Mouse (Mus musculus): ENCODE measurements around the gene Mfsd4b5.
"Not testable (repeated sequence)": the region's sequence is repeated elsewhere in the genome, so short reads cannot be mapped to it uniquely, and the experiment has no call there.

The Mfsd4b5 gene

DNA sequence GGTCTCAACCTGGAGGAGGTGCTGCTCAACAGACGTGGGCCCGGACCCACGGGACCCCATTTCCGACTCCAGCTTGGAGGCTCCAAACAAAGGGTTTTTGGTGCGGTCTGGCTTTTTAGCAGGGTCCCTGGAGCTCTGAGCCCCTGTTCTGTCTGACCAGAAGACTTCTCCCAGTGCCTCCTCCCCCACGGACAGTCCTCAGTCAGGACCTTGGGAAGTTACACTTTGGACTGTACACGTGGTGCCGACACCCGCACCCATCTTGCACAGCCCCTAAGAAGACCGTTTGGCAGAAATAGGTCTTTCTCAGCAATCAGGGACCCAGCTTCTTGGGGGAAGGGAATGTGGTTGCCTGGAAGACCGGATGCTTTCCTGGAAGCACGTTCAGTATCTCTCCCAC is at the start of gene Mfsd4b5:
Mfsd4b5 (minus strand) TSS at position 181 of the 400 bp plus-strand sequence.
- no peak for DNase-seq

DNA sequence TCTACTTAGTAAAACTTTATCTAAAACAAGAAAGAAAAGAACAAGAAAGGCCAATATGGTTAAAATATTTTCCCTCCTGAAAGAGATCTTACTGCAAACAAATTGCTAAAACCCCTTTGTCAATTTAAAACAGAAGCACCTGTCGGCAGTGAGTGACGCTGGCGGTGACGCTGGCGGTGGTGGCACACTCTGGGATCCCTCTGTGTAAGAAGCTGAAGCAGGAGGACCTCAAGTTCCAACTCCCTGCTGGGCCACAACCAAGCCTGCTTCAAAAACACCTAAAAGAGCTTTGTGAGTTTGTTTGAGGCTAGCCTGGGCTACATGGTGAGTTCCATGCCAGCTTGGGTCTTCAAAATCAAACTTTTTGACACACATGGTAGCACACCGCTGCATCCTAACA is 48.5 kb upstream of the Mfsd4b5 start:
- DNase-seq, result no peak

DNA sequence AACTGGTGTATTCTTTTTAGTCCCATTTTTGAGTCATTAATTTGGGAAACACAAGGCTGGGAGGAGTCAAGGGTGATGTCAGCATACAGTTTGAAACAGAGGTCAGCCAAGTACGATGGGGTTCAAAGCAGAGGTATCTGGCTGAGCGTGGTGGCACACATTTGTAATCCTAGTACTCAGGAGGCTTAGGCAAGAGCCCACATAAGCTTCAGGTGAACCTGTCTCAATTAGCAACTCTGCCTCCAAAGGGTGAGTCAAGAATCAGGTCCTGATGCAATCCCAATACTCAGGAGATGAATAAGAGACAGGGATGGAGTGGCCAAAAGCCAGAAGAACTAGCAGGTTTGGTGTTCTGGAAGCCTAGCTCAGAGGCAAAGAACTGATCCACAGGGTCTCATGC is 46.5 kb upstream of the Mfsd4b5 start:
- DNase-seq, result no peak

DNA sequence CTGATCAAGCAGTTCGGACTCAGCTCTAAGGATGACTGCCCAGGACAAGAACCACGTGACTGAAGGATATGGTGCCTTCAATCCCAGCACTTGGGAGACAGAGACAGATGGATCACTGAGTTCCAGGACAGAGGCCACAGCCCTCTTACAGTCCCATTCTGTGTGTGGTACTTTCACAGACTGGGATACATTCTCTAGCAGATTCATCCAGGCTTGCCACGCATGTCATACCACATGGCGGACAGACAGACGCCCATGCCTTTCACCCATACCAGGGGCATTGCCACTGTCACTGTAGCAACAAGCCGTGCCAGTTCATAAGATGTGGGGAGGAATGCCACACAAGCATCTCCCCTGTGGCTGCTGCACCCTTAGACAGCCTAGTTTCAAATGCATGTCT is 44.3 kb upstream of the Mfsd4b5 start:
- no peak for DNase-seq

DNA sequence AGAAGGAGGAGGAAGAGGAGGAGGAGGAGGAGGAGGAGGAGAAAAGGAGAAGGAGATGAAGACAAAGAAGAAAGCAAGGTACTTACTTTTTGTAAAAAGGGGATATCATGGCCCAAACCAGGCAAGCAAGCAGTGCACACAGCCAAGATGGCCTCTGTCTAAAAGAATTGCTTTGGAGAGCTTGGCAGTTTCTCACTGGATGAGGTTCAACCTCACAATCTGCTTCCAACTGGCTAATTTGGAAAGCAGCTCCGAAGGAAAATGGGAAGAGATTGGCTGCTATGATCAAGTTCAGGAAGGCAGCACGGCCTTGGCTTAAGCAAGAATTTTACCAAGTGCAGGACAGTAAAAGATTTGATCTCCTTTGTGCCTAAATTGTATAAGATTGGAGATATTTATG is 43.2 kb upstream of the Mfsd4b5 start:
- DNase-seq, result no peak

DNA sequence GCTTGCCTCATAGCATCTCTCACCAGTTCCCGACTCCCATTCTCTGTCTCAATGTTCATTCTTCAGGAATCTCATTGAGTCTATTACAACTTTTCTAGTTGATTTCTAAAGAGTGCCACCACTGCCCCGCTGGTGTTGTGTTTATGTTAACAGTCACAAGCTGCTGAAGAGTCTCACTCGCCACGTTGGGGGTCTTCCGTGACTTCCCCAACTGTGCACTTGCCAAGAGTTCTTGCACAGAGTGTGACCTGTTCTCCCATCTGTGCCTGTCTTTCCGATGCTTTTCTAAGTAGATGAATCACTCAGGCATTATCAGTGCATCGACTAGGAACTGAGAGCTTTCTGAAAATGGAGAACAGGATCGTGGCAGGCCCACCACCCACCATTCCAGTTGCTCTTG is 41.6 kb upstream of the Mfsd4b5 start:
- DNase-seq, result no peak

DNA sequence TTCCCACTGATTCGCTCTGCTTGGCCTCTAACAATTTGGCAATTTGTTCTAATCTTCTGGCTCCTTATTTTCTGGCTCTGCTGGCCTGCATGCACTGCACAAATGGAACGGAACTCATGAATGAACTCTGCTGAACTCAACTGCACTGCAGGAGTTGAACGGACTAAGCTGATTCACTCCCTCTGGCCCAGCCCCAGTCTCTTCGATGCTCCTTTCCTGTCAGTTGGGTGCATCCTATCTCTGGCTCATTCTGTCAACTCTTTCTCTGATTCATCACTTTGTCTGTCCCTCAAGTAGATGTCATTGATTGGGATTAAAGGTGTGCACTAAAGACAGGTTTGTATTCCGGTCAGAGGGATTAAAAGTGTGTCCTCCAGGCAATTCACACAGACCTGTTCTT is 40.1 kb upstream of the Mfsd4b5 start:
- DNase-seq, result no peak

DNA sequence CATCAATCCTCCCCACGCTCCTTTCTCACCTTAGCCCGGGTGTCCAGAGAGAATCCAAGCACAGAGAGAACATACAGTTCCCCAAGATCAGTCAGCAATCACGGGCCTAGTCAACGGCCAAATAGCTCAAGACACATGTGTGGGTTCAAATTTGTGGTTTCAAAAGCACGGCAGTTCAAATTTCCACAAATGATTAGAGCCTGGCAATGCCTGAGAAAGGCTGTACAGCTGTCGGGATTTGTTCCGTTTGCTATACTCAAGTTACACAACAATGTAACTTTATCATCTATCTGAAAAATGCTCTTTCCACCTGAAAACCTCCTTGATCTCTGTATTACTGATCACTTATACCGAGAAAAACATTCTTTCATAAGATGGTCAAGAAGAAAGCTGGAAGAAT is 39.1 kb upstream of the Mfsd4b5 start:
- DNase-seq, result no peak

DNA sequence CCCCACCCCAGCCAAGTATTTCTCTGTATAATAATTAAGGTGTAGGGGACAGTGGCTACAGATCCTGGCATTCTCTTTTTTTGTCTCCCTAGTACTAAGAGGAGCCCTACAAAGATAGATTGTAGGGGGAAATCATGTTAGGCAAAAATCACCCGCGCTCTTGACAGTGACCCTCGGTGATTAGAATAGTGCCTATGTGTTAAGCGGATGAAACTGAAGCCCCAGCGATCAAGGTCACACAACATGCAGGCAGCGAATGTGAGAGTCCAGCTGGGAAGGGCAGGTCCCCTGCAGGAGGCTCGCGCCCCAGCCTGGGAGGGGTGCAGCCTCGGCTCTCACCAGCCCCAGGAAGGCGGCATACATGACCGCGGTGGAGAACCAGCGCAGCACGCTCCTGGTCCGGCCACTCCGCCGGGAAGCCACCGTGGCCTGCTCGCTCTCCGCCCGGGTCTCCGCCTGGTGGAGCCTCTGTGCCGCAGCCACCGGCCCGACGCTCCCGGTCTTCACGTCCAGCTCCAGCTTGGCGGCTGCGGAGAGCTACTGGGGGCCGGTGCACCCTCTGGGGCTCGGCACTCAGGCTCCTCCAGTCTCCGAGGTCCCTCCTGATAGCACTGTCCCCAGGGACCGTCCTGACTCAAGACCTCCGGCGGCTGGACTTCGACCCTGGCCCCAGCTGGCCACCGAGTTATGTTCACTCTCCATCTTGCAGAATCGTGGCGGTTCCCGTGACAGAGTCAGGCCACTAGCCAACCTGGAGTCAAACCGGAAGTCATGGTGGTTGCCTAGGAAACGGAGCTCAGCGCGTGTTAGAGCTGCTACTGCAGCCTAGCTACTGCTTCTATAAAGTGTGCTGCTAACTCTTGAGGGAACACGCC is 38.3 kb upstream of the Mfsd4b5 start, which contains the start of gene Mfsd4b1:
Mfsd4b1 (minus strand) TSS at position 715 of the 875 bp plus-strand sequence.
- peak; percentile 82 to 86 for DNase-seq

DNA sequence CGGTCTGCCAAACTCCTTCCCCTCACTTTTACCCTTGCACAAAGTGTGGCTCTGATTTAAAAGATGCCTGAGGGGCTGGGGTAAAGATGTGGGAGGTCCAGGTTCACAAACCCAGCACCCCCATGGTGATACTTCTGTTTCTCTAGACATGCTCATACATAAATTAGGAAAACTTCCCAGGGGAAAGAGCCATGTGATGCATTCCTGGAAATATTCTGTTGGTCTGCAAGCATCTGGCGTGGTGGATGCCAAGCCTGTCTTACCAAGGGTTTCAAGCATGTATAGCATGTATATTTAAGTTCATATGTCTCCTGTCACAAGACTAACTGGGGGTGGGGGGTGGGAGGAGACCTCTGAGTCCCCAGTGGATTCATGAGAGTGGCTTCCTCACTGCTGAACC is 34.0 kb upstream of the Mfsd4b5 start:
- no peak for DNase-seq

DNA sequence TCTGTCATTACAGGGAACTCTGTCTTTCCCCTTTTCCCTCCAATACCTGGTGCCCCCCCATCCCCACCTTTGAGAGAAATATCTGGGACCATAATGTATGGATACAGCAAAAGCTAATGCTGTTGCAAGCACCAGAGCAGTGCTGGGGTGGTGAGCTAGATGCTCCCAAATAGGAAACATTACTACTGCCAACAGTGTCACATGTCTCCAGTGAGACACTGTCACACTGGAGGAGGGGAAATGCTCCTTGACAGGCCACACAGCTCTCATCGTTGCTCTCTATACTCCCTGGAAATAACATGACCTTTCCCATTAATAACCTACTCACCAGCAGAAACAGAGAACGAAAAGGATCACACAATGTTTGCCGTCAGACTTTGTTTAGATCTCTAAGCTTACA is 33.0 kb upstream of the Mfsd4b5 start:
- DNase-seq, result no peak

DNA sequence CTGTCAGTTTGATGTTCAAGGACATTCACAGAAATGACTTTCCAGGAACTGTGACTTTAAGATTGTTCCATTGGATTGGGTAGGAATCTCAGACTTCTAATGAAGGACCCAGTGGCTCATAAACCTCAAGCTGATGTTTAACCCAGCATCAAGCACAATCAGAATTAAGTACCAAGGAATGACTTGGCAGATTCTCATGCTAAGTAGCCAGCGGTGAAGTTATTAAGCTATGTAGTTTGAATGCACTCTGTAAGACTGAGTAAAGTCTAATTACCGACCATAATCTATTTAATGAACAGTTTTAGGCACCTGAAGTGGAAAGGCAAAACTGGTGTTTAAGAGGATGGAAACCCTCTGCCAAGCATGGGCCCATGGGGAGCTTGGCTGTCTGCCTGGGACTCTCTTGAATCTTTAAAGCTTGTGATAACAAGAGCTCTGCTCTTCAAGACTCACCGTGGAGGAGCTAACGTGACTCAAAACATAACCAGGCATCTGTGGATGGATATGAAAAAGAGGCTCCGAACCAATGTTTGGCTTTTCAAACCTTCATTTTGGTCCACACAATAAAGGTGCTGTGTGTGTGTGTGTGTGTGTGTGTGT is 31.9 kb upstream of the Mfsd4b5 start:
- peak in 1 of 2 experiments; percentile 9 for DNase-seq

DNA sequence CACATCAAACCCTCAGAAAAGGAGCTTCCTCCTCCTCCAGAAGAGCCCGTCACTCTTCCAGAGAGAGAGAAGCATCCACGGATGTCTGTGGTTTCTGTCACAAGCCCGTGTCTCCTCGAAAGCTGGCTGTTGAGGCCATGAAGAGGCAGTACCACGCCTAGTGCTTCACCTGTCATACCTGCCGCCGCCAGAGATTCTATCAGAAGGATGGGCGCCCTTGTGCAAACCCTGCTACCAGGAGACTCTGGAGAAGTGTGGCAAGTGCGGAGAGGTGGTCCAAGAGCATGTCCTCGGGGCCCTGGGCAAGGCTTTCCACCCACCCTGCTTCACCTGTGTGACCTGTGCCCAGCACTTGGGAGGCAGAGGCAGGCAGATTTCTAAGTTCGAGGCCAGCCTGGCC is 23.1 kb upstream of the Mfsd4b5 start:
- DNase-seq, result no peak

DNA sequence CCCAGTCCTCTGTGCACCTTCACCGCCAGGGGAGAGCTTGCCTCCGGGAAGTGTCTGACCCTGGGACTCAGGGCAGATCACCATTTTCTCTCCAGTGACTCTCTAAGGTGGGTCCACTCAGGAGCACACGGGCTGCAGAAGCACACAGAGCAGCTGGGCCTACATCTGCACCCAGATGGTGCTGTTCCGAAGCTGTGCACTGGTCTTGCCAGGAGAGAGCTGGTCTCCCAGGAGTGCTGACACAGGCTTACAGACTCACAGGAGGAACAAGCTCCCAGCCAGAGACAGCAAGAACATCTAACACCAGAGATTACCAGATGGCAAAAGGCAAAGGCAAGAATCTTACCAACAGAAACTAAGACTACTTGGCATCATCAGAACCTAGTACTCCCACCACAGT is 22.4 kb upstream of the Mfsd4b5 start:
- DNase-seq, result not testable (repeated sequence)

DNA sequence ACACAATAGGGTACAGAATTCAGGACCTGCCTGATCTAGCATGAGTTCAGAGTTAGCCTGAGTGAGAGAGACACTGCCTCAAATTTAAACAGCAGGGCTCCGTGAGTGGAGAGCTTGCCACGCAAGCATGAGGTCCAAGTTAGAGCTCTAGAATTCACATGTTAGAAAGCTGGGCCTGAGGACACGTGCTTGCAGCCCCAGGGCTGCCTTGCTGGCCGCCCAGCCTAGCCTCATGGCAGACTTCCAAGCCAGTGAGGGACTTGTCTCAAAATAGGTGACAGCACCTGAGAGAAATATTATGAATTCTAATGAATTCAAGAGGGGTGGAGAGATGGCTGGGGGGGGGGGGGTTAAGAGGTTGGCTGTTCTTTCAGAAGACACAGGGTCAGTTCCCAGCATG is 21.5 kb upstream of the Mfsd4b5 start:
- DNase-seq, result no peak

DNA sequence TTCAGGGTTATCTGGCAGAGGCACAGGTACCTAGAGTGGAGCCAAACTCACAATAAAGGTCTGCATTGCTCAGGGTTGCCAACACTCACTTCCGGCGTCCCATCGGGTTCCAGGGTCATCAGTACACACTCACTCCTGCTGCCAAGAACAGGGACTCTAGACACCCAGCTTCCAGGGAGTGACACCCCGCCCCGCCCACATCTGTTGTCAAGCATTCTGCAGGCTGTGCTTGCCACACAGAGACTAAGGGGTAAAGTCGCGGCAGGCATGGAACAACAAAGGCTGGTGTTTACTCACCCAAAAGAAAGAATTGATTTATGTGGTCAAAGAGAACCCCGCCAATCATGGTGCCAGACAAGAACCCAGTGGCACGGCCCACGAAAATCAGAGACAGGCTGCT is 20.5 kb upstream of the Mfsd4b5 start:
- DNase-seq, result peak in 1 of 2 experiments; percentile 16

DNA sequence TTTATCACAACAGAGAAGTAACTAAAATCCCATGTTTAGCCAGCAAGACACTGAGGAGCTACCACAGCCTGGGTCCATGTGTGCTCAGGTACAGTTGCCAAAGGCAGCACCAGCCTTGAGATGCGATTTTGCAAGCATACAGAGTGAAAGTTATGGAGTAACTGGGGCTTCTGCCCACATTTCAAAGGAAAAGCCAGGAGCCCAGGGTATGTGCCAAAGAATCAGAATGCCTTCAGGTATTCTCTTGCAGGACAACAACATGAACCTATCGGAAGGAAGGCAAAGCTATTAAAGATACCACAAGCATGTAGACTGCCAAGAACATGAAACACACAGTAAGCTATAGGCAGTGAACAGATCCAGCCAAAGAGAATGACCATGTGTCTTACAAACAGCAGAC is 14.3 kb upstream of the Mfsd4b5 start:
- no peak for DNase-seq

DNA sequence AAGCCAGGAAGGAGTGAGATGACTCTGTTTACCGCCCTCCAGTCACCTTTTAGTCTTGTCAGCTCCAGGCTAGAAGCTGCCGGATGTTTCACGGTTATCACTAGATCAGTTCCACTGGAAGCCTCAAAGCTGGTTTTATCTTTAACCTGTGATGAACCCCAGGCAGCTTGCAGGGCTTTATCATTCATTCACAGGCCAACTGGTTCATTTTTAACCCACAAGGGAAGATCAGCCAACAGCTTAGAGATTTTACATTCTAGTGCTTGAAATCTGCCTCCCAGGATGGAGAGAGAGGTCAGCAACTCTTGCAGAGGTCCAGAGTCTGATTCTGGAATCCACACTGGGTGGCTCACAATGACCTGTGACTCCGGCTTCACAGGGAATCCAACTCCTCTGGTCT is 4.7 kb upstream of the Mfsd4b5 start:
- no peak for DNase-seq

DNA sequence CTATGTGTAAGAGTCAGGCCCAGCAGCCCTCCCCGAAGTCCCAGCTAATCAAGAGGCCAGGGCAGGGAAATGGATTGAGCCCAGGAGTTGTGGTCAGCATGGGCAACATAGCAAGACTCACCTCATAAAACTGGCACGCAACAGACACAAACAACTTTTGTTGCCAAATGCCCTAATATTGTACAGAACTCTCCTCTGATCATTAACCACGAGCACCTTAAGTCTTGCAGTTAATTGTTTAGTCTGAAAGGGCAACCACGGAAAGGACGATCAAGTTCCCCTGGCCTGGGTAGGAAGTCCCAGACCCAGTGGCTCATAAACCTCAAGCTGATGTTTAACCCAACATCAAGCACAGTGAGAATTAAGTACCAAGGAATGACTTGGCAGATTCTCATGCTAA is 3.8 kb downstream of the Mfsd4b5 start:
- DNase-seq, result peak in 1 of 2 experiments; percentile 29

DNA sequence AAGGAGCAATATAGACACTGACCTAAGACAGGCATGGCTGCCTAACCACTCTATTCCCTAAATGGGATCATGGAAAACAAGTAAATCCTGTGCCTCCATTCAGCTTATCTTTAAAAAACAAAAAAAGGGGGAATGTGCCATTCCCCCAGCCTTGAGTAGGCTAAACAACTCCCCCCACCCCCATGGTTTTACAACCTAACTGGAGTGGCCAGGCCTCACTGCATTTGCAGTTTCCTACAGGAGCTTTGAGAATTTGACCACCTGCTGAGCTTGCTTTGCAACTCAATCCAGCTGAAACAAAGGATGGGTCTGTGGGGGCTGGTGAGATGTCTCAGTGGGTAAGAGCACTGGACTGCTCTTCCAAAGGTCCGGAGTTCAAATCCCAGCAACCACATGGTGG is 8.2 kb downstream of the Mfsd4b5 start:
- no peak for DNase-seq

DNA sequence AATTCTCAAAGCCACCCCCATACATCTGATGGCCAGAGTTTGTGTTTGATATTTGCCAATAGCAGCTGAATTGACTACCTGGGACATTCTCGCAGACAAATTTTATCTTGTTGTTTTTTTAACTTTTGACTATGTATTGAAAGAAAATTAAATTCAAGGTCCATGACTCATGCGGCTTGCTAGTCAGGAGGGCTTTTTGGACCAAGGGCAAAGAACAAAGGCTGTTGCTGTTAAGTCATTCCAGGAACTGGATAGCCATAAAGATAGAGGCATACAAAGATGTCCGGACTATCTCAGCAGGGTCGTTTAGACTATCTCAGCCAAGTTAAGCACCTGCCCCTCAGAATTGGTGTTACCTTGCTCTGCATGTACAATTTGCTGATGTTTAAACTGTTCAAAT is 9.1 kb downstream of the Mfsd4b5 start:
- no peak for DNase-seq

DNA sequence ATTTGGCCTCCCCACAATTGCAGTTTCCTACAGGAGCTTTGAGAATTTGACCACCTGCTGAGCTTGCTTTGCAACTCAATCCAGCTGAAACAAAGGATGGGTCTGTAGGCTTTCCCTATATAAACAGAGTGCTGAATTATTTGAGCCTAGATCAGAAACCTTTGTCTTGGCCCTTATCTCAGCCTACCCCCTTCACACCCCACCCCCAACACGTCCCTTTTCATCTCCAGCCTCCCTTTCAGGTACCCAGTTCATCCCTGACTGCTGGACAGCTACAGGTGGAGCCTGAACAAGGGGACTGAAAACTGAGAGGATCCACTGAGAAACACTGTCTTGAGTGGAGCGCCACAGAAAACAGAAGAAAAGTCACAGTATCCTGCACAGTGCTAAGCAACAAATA is 10.7 kb downstream of the Mfsd4b5 start:
- DNase-seq, result no peak

DNA sequence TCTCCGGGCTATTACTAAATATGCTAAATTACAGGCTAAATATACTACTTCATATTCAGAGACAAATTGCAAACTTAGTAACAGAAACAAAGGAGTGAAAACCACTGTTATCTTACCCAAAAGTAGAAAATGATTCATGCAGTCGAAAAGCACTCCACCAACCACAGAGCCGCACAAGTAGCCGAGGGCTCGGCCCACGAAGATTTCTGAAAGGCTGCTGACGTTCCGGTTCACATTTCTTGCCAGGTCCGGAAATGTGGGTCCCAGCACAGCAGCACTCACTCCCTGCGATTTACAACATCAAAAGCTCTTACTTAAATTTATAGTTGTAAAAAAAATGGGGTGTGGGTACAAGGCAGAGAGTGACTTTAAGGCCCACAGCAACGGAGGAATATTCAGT is 11.5 kb downstream of the Mfsd4b5 start:
- DNase-seq, result no peak

DNA sequence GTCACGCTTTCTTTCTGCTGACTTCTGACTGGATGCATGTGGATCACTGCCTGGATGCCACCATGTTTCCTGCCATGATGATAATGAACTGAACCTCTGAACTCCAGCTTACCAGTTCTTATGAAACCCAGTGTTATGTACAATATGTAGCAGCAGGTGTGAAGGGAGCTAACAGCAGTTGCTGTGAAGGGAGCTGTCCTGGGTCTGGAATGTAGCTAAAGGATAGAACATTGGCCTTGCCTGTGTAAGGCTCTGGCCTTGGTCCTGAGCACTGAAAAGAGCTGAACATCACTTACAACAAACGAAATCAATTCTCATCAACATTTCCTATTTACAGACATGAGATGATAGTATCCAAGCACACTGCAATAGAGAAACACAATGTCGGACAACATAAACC is 18.9 kb downstream of the Mfsd4b5 start:
- no peak for DNase-seq

DNA sequence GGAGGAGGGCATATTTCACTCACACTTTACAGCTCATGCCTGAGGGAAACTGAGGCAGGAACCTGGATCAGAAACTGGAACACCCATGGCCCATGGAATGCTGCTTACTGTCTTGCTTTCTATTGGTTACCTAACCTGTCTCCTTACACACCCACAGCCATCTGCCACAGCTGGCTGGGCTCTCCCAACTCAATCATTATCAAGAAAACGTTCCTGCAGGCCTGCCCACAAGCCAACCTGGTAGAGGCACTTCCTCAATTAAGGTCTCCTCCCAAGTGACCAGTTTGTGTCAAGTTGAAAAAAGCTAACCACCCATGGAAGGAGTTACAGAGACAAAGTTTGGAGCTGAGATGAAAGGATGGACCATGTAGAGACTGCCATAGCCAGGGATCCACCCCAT is 24.5 kb downstream of the Mfsd4b5 start:
- no peak for DNase-seq
